Mouse (Mus musculus) small intestine, adult 2 months (tissue): ENCODE results near the gene Tns4.

Experiments
- CTCF ChIP-seq: fragments of 200-500 bp; IDR thresholded peaks from 2 replicates; pipeline ENCODE4 v1.5.1; 2012; ENCODE audit warnings: low read depth, mild to moderate bottlenecking, control low read depth, inconsistent platforms, low read length, moderate library complexity, mixed read lengths; ENCODE audit not compliant: insufficient replicate concordance, insufficient read length; ENCODE audit errors: extremely low read depth
- POLR2A ChIP-seq: fragments of 200-500 bp; IDR thresholded peaks from 2 replicates; pipeline ENCODE4 v1.6.1; 2012; ENCODE audit warnings: low read depth, mild to moderate bottlenecking, control low read depth, inconsistent platforms, low read length, moderate library complexity

DNA sequence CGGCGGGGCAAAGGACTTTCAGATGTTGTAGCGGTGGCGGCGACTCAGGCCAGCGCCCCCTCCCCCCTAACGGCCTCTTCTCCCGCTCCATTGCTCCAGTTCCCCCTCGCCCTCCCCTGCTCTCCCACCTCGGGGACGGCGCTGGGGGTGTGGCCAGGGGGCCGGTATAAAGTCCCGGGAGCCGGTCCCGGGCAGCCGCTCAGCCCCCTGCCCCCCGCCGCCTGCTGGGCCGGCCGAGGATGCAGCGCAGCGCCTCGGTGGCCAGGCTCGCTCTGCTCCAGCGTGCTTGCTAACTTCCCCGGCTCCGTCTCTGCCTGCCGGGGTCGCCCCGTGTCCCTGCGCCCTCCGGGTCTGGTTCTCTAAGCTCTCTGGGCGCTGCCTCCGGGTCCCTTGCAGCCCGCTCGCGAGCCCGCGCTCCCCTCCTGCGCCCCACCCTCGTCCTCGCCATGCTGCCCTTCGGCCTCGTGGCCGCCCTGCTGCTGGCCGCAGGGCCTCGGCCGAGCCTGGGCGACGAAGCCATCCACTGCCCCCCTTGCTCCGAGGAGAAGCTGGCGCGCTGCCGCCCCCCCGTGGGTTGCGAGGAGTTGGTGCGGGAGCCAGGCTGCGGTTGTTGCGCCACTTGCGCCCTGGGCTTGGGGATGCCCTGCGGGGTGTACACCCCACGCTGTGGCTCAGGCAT is 47.9 kb downstream of the Tns4 start, which contains the start of gene Igfbp4:
- TF ChIP-seq CTCF (no peak), POLR2A (no peak)
